Mouse (Mus musculus) liver, embryonic 11.5 days (tissue): ENCODE results near the gene Stub1. TPM values are rescaled to one million over a fixed set of nuclear protein-coding genes. Genes with fewer than 3 reads are reported as not detected.

ENCODE experiments used
- ATAC-seq: fragments of 200-750 bp; cut with Nextera tagmentation; replicated peaks from 2 replicates; pipeline ENCODE4 v1.8.0; 2017; ENCODE audit warnings: moderate number of reproducible peaks, mild to moderate bottlenecking, moderate TSS enrichment, moderate library complexity; ENCODE audit not compliant: low FRiP score
- DNase-seq: peaks from one replicate; pipeline ENCODE4 v3.0.0-alpha.2; 2017; ENCODE audit warnings: low spot score
- H3K27ac ChIP-seq: fragments of 300-500 bp; sonication (generic); 2 replicates; pipeline ENCODE4 v1.5.1; 2014; ENCODE audit warnings: mild to moderate bottlenecking, low read depth, low read length, control low read depth
- H3K27me3 ChIP-seq: fragments of 300-500 bp; sonication (generic); replicated peaks from 2 replicates; pipeline ENCODE4 v1.6.1; 2014; ENCODE audit warnings: low read length, mixed read lengths; ENCODE audit not compliant: control insufficient read depth, insufficient read depth
- H3K36me3 ChIP-seq: fragments of 300-500 bp; sonication (generic); 2 replicates; pipeline ENCODE4 v1.6.1; 2014; ENCODE audit warnings: mild to moderate bottlenecking, low read length, moderate library complexity, mixed read lengths; ENCODE audit not compliant: control insufficient read depth, insufficient read depth
- H3K4me1 ChIP-seq: fragments of 300-500 bp; sonication (generic); replicated peaks from 2 replicates; pipeline ENCODE4 v1.6.1; 2014; ENCODE audit warnings: low read length, mixed read lengths; ENCODE audit not compliant: control insufficient read depth, insufficient read depth
- H3K4me2 ChIP-seq: fragments of 300-500 bp; sonication (generic); 2 replicates; pipeline ENCODE4 v1.6.1; 2014; ENCODE audit warnings: mild to moderate bottlenecking, control low read depth, moderate library complexity
- H3K4me3 ChIP-seq: fragments of 300-500 bp; sonication (generic); 2 replicates; pipeline ENCODE4 v1.5.1; 2014; ENCODE audit warnings: low read depth, low read length, control low read depth
- H3K9ac ChIP-seq: fragments of 300-500 bp; sonication (generic); 2 replicates; pipeline ENCODE4 v1.6.1; 2014; ENCODE audit warnings: low read depth, low read length, control low read depth
- H3K9me3 ChIP-seq: fragments of 300-500 bp; sonication (generic); 2 replicates; pipeline ENCODE4 v1.6.1; 2016; ENCODE audit warnings: low read length, inconsistent platforms, mixed read lengths; ENCODE audit not compliant: control insufficient read depth
- WGBS: fragments of 180-500 bp; shearing (Covaris S2); extraction: QIAGEN DNeasy Blood & Tissue Kit; methylation state at CpG from one replicate; pipeline ENCODE4 v1.1.7; 2014; 5-methylcytosine and 5-hydroxymethylcytosine counted together
- polyA plus RNA-seq: library from polyadenylated mRNA; unstranded; fragments of >200 nt; fragmentation: Nextera tagmentation; extraction: Ambion mirVana; gene quantifications from 2 replicates; pipeline ENCODE4 v1.2.1, GENCODE M21; 2014

Gene Stub1
- polyA plus RNA-seq, 1 experiment from 2014 or later: 252 TPM

GRCm38 (mm10) chr17:25831451-25832281 is 1.5 kb downstream of the Stub1 start:
- Histone ChIP-seq H3K4me3 (peak overlapping the region; percentile 85), H3K36me3 (peaks cover 44% of the 10 kb centered on the region), H3K27ac (peak overlapping the region; percentile 97), H3K4me2 (peak overlapping the region; percentile 99), H3K9me3 (no peaks in the 10 kb centered on the region), H3K4me1 (peaks cover 53% of the 10 kb centered on the region), H3K27me3 (no peaks in the 10 kb centered on the region), H3K9ac (peak overlapping the region; percentile 88)
- DNase-seq (no peak), ATAC-seq (no peak)
- WGBS: 50% methylated on average over 21 of the region's 21 CpGs

GRCm38 (mm10) chr17:25830806-25831431 is 2.3 kb downstream of the Stub1 start:
- H3K27me3 ChIP-seq: no peaks in the 10 kb centered on the region
- no peak for DNase-seq
- ATAC-seq: no peak
- H3K27ac ChIP-seq: no peak overlapping the region
- 85% methylated on average over 14 of the region's 14 CpGs for WGBS
- peak overlapping the region; percentile 88 for H3K9ac ChIP-seq
- peaks cover 45% of the 10 kb centered on the region for H3K4me1 ChIP-seq
- H3K4me3 ChIP-seq: peak overlapping the region; percentile 85
- no peaks in the 10 kb centered on the region for H3K9me3 ChIP-seq
- H3K36me3 ChIP-seq: peaks cover 49% of the 10 kb centered on the region
- H3K4me2 ChIP-seq: peak overlapping the region; percentile 99

- WGBS: 76% methylated on average over 4 of the region's 4 CpGs
- peak overlapping the region; percentile 65 for H3K4me3 ChIP-seq
- H3K36me3 ChIP-seq: peaks cover 47% of the 10 kb centered on the region
- peak overlapping the region; percentile 99 for H3K4me2 ChIP-seq
- no peaks in the 10 kb centered on the region for H3K27me3 ChIP-seq
- H3K9ac ChIP-seq: peak overlapping the region; percentile 20; the same call in 1 of the 2 replicates
- H3K4me1 ChIP-seq: peaks cover 48% of the 10 kb centered on the region
- no peak for ATAC-seq
- peak overlapping the region; percentile 82; the same call in 1 of the 2 replicates for H3K27ac ChIP-seq
- H3K9me3 ChIP-seq: no peaks in the 10 kb centered on the region
- no peak for DNase-seq
Measured at GRCm38 (mm10) chr17:25830200-25830753, 2.9 kb downstream of the Stub1 start.

- ATAC-seq (no peak), DNase-seq (no peak)
- Histone ChIP-seq H3K9me3 (no peaks in the 10 kb centered on the region), H3K4me3 (peak overlapping the region; percentile 65), H3K27ac (peak overlapping the region; percentile 82), H3K4me1 (peaks cover 50% of the 10 kb centered on the region), H3K36me3 (peaks cover 42% of the 10 kb centered on the region), H3K27me3 (no peaks in the 10 kb centered on the region), H3K4me2 (peak overlapping the region; percentile 99), H3K9ac (peak overlapping the region; percentile 77)
- 36% methylated on average over 8 of the region's 8 CpGs for WGBS
Measured at GRCm38 (mm10) chr17:25829558-25830017, 3.6 kb downstream of the Stub1 start.

- peak within 1 kb of the TSS; percentile 65 for H3K4me3 ChIP-seq
- H3K27ac ChIP-seq: peak within 1 kb of the TSS; percentile 82
- H3K27me3 ChIP-seq: no peaks in the 10 kb centered on the region
- H3K4me2 ChIP-seq: peak within 1 kb of the TSS; percentile 99
- 1% methylated on average over 32 of the region's 32 CpGs for WGBS
- peak within 1 kb of the TSS; percentile 77 for H3K9ac ChIP-seq
- DNase-seq (peak; percentile 87), ATAC-seq (peak; percentile 37; the same call in 1 of the 2 replicates)
- peaks cover 50% of the 10 kb centered on the region for H3K4me1 ChIP-seq
- H3K36me3 ChIP-seq: peaks cover 42% of the 10 kb centered on the region
- H3K9me3 ChIP-seq: no peaks in the 10 kb centered on the region
Measured at GRCm38 (mm10) chr17:25828712-25829557, 4.3 kb downstream of the Stub1 start, which contains the start of gene Jmjd8. Jmjd8 (plus strand) TSS chr17:25828867.

GRCm38 (mm10) chr17:25828223-25828594 is 5.0 kb downstream of the Stub1 start:
- peak overlapping the region; percentile 65 for H3K4me3 ChIP-seq
- H3K36me3 ChIP-seq: peaks cover 42% of the 10 kb centered on the region
- H3K9me3 ChIP-seq: no peaks in the 10 kb centered on the region
- no peaks in the 10 kb centered on the region for H3K27me3 ChIP-seq
- peaks cover 47% of the 10 kb centered on the region for H3K4me1 ChIP-seq
- no peak for DNase-seq
- 84% methylated on average over 8 of the region's 8 CpGs for WGBS
- H3K27ac ChIP-seq: peak overlapping the region; percentile 82
- ATAC-seq: no peak
- peak overlapping the region; percentile 99 for H3K4me2 ChIP-seq
- H3K9ac ChIP-seq: no peak overlapping the region; the same call in 1 of the 2 replicates

- no peak overlapping the region for H3K9ac ChIP-seq
- H3K4me3 ChIP-seq: no peak overlapping the region
- H3K36me3 ChIP-seq: peaks cover 42% of the 10 kb centered on the region
- 95% methylated on average over 22 of the region's 22 CpGs for WGBS
- DNase-seq: no peak
- H3K27me3 ChIP-seq: no peaks in the 10 kb centered on the region
- ATAC-seq: no peak
- H3K4me1 ChIP-seq: peaks cover 47% of the 10 kb centered on the region
- H3K4me2 ChIP-seq: no peak overlapping the region; the same call in 1 of the 2 replicates
- H3K9me3 ChIP-seq: no peaks in the 10 kb centered on the region
- H3K27ac ChIP-seq: 0 out of 2 replicates have a peak overlapping the region, but pooled peaks have one; percentile 82
Measured at GRCm38 (mm10) chr17:25827546-25828222, 5.5 kb downstream of the Stub1 start.
